ENCODE assay signal across 22 mouse cellular contexts in genomic region chr10:42687873-42688272, GRCm38 (mm10).
"Had no signal": no experiment of that assay in that cellular context is flagged by ENCODE, and none has a peak within 500 bp of the region (broad histone marks: within the 10 kb centered on the region; RNA-seq: fewer than 3 reads in every experiment).

No protein-coding gene starts in this region.

- H3K36me3 ChIP-seq: intestine, embryonic 15.5 days; limb, embryonic 12.5 days; limb, embryonic 15.5 days had no signal

- H3K4me1 ChIP-seq: intestine, embryonic 15.5 days; limb, embryonic 15.5 days; stomach, embryonic 15.5 days had no signal

- H3K9ac ChIP-seq: intestine, embryonic 15.5 days; limb, embryonic 12.5 days; limb, embryonic 15.5 days; liver, embryonic 14.5 days; liver, postnatal 0 days; lung, embryonic 14.5 days; midbrain, embryonic 12.5 days; neural tube, embryonic 13.5 days; stomach, embryonic 15.5 days had no signal

- H3K4me3 ChIP-seq: intestine, embryonic 15.5 days; limb, embryonic 12.5 days; limb, embryonic 15.5 days; megakaryocyte, embryonic 14.5 days; midbrain, embryonic 12.5 days; myocyte; neural tube, embryonic 13.5 days; stomach, embryonic 15.5 days had no signal

- DNase-seq: kidney, adult 18-20 months; kidney, adult 9 months; kidney, postnatal 14 days; kidney, postnatal 4 days; left cerebral cortex, postnatal 4 days; liver, postnatal 0 days; lung, embryonic 14.5 days; retina, postnatal 1 day; right cerebral cortex, postnatal 25 days; spleen, adult 18-20 months had no signal

- H3K27ac ChIP-seq: intestine, embryonic 15.5 days; limb, embryonic 12.5 days; limb, embryonic 15.5 days; liver, embryonic 14.5 days; macrophage; midbrain, embryonic 12.5 days; neural tube, embryonic 13.5 days; stomach, embryonic 15.5 days had no signal

- H3K27me3 ChIP-seq: intestine, embryonic 15.5 days; limb, embryonic 12.5 days; limb, embryonic 15.5 days; megakaryocyte, embryonic 14.5 days; neural tube, embryonic 13.5 days; stomach, embryonic 15.5 days had no signal

- ATAC-seq: intestine, embryonic 15.5 days; liver, postnatal 0 days; lung, postnatal 0 days; midbrain, embryonic 16.5 days had no signal

- H3K9me3 ChIP-seq: intestine, embryonic 15.5 days; limb, embryonic 12.5 days; limb, embryonic 15.5 days; midbrain, embryonic 12.5 days; neural tube, embryonic 13.5 days; stomach, embryonic 15.5 days had no signal
